Mouse (Mus musculus): ENCODE results near the gene Rpusd1.
A peak's percentile ranks its signal among the peaks of the same experiment; 100 is the strongest.

Gene Rpusd1

DNA sequence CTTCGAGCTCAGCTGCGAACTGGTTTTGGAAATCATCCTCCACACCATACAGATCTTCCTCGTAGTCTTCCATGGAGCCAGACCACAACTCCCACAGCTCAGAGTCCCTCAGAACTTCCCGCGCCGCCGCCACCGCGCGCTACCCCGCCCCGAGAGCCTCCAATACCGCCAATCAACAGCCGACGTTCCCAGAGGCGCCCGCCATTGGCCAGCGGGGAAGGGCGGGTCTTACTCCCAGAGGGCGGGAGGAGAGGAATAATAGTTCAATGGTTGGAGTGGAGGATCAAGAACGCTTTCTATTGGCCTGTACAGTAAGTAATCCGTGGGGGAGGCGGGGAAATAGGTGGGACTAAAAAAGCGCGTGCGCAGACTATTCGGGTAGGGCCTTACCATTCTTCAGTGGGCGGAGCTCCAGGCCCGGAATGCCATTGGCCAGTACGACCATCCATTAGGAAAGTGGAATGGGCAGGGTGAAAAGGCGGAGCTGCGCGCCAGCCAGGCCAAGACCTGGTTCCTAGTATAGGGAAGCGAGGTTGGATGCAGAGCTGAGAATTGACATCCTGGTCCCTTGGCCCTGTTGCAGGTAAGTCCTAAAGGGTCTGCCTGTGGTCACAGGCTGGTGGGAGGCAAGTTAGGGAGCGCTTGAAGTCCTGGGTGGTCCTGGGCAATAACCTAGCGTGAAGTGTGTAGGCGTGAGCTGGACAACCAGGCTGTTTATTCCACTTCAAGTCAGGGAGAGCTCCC lies at the start of gene Rpusd1, which contains the start of gene Chtf18:
Gene Rpusd1 (plus strand): TSS at position 406 of the 744 bp plus-strand sequence.
Gene Chtf18 (minus strand): TSS at position 155 of the 744 bp plus-strand sequence.
- DNase-seq (ENCODE audit: inconsistent age in 2 of 2, low spot score in 1 of 2), result peak; percentile 99 to 100

DNA sequence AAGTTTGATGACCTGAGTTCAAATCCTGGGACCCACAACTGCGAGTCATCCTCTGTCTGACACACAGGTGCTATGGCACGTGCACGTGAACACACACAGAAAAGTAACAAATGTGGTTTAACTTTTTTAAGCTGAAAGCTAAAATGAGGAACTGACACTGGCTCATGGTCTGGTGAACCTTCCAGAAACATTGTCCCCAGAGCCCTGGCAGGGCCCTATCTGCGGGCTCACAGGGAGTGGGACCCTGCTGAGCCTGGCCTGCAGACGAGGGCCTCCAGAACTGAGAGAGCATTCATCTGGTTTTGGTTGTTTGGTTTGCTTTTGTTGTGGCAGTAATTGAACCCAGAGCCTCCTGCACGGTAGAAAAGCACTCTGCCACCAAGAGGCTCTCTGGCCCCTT lies 49.5 kb upstream of the Rpusd1 start:
- no peak for DNase-seq (ENCODE audit: inconsistent age in 2 of 2, low spot score in 1 of 2)

DNA sequence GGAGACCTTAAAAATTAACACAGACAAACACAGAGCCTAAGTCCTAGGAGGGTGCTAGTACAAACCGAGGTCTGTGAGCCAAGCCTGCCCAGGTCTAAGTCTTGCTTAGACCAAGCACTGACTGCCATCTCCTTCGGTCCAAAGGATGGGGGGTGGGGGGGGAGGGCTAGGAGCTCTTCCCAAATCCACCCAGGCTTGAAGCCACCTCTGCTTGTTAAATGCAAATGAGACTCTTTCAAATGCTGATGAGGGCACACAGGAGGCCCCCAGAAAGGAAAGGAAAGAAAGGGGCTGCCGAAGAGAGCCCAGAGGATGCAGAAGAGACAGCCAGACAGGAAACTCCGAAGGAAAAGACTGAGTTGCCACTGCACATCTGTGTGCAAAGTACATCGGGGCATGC lies 47.7 kb upstream of the Rpusd1 start:
- no peak for DNase-seq (ENCODE audit: inconsistent age in 2 of 2, low spot score in 1 of 2)

DNA sequence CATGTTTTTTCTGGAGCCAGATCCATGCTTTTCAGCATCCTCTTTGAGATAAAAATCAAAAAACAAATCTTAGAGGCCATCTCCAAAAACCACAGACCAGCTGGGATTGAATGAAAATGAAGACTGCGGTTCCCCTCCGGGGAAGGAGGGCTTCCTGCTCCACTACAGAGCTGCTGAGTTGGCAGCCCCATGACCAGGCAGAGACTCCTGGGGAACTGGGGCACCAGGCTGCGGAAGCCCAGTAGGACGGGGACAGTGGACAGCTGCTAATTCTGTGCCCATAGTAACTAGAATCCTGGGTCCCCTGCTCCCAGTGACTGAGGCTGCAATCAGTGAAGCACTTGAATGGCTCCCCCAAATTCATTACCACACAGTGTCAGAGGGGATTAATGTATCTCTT lies 45.8 kb upstream of the Rpusd1 start:
- DNase-seq (ENCODE audit: inconsistent age in 2 of 2, low spot score in 1 of 2), result no peak

DNA sequence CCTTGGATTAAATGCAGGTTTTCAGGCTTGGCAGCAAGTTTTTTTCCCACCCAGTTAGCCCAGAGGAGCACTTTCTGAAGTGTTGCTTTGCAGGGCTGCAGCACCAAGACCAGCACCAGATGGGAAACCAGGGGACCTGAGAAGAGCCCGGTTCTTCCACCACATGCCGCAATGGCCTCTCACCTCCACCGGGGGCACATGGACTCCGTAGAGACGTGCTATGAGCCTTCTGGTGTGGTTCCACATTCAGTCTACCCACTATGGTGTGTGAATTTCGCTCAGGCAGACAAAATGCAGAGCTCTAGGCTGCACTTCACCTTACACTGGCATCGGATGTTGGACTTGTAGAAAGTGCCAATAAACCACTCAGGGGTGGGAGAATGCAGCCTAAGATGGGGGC lies 41.1 kb upstream of the Rpusd1 start:
- no peak for DNase-seq (ENCODE audit: inconsistent age in 2 of 2, low spot score in 1 of 2)

DNA sequence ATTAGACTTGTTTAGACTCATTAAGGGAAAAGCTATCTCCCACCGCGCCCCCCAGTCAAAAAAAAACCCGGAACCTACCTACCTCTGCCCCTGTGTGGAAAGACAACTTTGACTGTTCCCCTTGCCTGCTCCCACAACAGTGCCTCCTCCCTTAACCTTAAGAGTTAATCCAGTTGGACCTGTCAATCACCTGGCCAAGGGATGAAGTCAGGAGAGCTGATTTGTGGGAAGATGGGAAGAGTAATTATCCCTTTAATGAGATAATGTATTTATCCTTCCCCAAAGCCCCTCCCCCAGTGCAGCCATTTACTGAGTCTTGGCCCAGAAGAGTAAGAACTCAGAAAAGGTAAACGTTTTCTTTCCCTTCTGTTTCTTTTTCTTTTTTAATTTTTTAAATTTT lies 38.5 kb upstream of the Rpusd1 start:
- DNase-seq (ENCODE audit: inconsistent age in 2 of 2, low spot score in 1 of 2), result no peak

DNA sequence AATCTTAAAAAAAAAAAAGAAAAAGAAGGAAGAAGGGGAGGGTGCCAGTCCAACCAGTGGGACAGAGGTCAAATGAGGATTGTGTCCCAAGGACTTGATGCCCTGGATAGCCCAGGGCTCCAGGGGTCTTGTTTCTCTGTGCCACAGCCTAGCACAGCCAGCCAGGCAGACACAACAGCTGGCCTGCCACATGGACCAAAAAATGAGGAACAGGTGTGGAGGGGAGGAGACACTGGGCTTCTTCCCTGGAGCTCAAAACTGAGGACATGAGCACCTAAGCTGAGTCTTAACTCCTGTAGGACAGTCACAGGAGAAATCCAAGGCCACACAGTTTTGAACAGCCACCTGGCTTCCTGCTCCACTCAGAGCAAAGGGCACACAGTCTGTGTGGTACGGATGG lies 31.2 kb upstream of the Rpusd1 start:
- no peak for DNase-seq (ENCODE audit: inconsistent age in 2 of 2, low spot score in 1 of 2)

DNA sequence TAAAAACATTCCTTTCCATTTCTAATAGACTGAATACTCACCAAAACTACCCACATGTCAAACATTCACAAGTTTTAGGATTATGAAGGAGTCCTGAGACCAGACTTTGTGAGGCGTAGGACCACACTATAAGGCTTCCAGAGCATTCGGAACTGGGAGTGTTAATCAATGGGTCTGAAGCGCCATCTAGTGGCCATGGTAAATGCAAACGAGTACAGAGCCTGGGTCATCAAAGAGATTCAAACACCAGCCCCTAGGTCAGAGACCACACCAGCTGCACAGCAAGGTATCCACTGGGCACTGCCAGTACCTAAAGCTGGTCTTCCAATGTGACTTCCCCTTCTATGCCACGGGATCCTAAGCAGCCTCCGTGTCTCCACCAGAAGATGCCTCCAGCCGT lies 29.0 kb upstream of the Rpusd1 start:
- DNase-seq (ENCODE audit: inconsistent age in 2 of 2, low spot score in 1 of 2), result peak; percentile 63 to 90

DNA sequence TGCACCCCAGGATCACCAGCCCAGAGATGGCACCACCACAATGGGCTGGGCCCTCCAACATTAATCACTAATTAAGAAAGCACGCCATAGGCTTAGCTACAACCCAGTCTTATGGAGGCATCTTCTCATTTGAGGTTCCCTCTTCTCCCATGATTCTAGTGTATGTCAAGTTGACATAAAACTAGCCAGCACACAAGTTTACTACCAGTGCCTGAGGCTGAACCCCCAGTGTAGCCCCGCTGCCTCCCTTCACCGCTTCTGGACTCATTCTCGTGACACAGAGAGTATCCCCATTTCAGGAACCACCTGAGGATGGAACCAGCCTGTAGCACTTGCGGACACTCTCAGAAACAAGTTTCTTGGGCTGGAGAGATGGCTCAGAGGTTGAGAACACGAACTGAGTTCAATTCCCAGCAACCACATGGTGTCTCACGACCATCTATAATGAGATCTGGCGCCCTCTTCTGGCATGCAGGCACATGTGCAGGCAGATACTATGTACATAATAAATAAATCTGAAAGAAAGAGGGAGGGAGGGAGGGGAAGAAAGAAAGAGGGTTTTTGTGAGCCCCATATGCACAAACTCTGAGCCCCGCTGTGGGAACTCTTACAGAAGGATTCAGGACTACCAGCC lies 26.5 kb upstream of the Rpusd1 start:
- DNase-seq (ENCODE audit: inconsistent age in 2 of 2, low spot score in 1 of 2), result no peak

DNA sequence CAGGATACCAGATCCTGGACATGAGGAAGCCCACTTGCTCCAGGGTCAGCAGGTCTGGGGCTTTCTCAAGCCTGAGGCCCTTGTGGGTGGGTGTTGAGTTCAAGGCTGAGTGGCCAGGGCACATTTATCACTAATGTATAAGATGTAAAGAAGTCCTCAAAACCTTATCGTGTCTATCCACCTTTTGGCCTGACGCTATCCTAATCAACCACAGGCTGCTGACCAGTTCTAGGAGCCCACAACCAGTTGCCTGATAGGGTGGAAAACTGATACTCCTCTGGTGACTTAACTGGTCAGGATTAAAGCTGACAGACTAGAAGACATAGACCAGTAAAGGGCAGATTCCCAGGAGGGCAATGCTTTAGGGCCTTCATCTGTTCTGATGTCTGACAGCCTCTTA lies 17.5 kb upstream of the Rpusd1 start:
- DNase-seq (ENCODE audit: inconsistent age in 2 of 2, low spot score in 1 of 2), result no peak

DNA sequence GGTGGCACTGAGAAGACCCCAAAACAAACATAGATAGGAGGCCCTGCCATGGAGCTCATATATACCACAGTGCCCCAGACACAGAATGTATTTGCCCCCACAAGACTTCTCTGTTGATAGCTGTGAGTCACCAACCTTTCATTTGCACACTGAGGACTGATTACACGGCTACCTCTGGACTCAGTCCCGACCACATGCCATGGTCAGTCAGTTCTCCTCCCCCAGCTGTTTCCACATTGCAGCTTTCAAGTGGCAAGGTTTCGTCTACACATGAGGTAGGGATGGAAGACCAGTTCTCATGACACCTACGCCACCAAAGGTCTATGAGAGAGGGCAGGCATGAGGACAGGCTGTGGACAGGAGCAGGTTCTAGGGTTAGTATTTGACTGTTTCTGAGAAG lies 16.3 kb upstream of the Rpusd1 start:
- DNase-seq (ENCODE audit: inconsistent age in 2 of 2, low spot score in 1 of 2), result no peak

DNA sequence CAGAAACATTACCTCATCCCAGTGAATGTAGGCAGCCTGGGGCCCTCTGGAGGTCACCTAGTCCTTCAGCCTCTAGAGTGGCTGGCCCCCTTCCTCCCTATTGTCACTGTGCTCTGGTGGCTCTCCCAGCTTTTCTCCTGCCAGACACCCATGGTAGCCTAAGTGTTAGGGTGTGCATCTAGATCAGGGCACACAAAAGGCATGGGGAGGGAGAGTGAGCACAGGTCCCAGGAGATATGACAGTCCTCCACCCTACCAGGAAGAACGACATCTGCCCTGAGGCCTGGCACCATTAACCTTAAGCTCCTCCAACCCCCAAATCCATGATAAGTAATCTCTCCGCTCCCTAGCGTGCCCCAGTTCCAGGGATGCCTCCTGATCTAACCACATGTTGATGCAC lies 11.8 kb upstream of the Rpusd1 start:
- DNase-seq (ENCODE audit: inconsistent age in 2 of 2, low spot score in 1 of 2), result no peak

DNA sequence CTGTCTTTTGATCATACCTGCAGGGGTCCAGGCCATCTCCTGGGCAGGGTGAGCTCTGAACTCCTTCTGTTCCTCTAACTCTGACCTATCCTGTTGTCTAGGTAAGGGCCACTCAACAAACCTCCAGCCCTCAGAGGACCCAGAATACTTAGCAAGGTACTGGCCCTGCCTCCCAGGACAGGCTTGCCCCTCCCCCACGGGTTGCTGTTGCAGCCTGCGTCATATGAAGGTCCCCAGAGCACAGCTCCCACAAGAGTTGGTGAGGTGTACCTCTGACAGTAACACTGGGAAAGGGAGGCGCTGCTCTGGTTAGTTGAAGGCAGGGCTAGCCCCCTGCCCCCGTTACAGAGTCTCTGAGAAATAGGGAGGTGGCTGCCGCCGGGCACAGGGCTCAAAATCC lies 11.3 kb upstream of the Rpusd1 start:
- DNase-seq (ENCODE audit: inconsistent age in 2 of 2, low spot score in 1 of 2), result no peak

DNA sequence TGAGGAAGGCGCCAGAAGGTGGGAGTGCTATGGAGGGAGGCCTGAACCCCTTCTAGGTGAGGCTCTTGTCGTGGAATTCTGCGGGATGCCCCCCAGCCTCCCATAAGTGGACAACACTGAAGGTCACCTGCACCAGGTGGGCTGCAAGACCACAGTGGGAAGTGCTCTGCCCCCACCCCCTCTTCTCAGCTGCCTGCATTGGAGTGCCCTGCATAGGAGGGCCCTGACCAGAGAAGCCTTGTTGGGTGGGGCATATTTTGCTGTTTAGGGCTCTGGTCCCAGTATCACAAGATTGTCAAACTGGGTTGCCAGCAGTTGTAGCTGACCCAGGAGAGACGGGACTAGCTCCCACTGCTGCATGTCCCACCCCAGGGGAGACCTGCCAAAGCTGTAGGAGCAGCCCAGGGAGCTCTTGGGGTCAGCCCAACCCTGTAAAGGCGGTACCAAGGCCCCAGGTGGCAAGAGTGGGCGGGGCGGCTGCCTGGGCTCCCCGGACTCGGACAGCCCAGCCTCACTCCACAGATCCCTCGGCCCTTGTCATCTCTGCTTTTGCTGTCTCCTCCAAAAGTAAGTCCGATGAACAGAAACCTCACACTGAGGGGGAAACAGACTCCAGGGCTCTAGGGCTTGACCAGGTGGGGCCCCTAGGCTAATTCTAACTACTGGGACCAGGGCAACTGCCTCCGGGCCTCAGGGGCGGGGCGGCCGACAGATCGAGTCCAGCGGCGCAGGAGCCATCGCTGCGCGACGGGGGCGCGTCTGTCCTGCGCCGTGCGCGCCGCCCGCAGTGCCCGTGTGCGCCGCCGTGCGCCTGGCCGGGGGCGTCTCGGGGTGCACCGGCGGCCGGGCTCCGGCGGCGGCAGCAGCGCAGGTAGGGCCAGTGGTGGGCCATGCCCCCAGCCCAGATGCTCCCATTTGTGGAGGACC lies 10.5 kb upstream of the Rpusd1 start, which contains the start of gene Gng13:
Gene Gng13 (plus strand): TSS at position 461 of the 927 bp plus-strand sequence.
- peak in 1 of 2 experiments; percentile 70 for DNase-seq (ENCODE audit: inconsistent age in 2 of 2, low spot score in 1 of 2)

DNA sequence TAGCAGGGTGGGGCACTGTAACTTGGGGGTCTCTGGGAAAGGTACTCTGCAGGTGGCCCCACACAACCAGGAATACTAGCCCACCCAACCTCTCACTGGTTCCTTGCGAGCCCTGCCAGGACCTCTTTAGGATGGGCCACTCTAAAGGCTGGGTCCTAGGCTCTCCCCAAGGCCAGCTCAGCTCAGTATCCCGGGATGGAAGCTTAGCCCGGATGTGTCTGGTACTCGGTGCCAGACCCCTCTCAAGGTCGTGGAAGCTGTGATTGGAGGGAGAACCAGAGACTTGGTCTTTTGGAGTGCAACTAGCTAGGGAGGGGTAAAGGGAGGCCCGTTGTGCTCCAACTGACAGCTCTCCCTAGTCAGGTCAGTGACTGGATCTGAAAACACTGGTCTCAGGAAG lies 9.8 kb upstream of the Rpusd1 start:
- peak in 1 of 2 experiments; percentile 44 for DNase-seq (ENCODE audit: inconsistent age in 2 of 2, low spot score in 1 of 2)

DNA sequence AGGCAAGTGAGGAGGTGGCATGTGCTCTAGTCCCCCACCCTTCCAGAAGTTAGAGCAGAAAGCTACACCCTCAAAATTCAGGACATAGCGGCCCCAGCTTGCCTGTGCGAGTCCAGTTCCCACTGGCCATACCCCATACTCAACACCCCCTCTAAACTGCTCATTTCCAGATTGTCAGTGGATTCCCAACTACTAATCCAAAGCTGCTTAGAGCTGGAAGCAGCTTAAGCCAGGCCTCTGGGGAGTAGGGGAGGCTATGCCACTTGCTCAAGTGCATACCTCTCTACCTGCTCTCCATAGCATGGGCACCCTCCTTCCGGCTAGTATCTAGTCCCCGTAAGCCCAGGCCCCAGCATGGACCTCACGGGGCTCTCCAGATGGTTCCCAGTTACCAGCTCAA lies 6.0 kb upstream of the Rpusd1 start:
- no peak for DNase-seq (ENCODE audit: inconsistent age in 2 of 2, low spot score in 1 of 2)

DNA sequence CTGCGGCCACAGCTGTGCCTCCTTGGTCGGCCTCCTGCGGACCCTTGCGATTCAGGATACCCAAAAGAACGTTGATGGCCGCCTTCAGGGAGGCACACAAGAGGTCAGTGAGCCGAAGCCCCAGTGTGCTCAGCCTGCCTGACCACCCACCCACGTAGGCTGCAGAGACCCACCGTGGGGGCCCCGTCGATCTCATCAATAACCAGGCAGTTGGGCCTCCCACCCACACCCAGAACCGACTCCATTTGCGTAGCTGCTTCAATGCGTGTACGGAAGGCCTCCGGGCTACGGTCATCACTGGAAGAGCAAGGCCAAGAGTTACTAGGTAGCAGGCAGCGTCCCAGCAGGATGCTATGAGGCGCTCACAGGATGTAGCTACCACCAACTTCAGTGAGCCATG lies 4.0 kb upstream of the Rpusd1 start:
- no peak for DNase-seq (ENCODE audit: inconsistent age in 2 of 2, low spot score in 1 of 2)

DNA sequence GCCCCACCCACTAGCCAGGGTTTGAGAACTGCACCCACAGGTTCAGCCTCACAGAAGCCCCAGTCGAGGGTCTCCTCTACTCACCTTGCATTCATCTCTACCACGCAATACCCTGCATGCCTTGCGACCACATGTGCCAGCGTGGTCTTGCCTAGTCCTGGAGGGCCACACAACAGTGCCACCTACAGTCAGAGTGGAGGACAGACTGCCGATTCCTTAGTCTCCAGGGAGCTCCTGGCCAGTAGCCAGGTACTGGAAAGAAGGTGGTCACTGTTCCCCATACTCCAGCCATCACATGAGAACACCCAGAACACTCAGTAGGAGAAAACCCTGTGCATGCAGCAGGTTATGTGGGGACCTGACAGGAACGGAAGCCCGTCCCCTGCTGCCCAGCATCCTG lies 3.6 kb upstream of the Rpusd1 start:
- DNase-seq (ENCODE audit: inconsistent age in 2 of 2, low spot score in 1 of 2), result no peak

DNA sequence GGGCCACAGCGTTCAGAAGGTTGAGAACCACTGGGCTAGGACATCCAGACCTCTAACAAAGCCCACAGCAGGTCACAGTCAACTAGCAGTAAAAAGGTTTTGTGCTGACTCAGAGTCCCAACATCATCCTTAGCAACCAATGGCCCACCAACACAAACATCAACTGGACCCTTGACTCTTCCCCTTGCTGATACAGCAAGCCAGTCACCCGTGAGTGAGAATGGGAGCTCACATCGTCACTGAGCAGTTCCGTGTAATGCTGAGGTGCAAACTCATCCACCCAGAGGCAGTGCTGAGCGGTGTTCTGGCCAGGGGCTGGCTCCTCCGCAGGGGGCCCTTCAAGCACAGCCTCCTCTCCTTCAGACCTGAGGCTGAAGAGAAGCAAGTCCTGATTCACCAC lies 2.2 kb upstream of the Rpusd1 start:
- DNase-seq (ENCODE audit: inconsistent age in 2 of 2, low spot score in 1 of 2), result no peak

DNA sequence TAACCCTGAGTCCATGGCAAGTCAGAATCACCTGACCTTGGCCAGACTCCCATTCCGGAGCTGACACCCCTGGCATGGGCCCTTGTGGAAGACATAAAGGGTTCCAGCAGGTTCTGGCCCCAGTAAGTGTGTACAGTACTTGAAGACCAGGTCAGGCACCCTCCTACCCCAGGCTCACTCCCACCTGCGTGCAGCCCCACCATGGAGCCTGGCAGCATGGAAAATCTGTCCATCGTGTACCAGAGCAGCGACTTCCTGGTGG lies 470 bp downstream of the Rpusd1 start:
- DNase-seq (ENCODE audit: inconsistent age in 2 of 2, low spot score in 1 of 2), result no peak

DNA sequence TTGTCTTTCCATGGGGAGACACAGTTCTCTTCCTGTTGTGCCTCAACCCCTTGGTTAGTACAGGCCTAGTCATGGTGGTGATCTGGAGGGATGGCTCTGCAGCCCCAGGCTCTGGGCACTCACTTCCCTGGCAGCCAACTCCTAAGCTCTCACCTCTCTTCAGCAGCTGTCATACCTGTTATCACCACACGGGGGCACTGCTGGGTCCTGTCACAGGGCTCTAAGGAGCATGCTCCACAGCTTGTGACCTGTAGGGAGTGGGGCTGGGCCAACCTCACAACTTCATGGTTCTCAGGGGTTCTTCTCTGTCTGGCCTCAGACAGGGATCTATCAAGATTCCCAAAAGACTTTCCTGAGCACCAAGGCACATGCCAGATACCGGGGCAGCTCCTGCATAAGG lies 4.6 kb downstream of the Rpusd1 start:
- peak; percentile 84 to 95 for DNase-seq (ENCODE audit: inconsistent age in 2 of 2, low spot score in 1 of 2)

DNA sequence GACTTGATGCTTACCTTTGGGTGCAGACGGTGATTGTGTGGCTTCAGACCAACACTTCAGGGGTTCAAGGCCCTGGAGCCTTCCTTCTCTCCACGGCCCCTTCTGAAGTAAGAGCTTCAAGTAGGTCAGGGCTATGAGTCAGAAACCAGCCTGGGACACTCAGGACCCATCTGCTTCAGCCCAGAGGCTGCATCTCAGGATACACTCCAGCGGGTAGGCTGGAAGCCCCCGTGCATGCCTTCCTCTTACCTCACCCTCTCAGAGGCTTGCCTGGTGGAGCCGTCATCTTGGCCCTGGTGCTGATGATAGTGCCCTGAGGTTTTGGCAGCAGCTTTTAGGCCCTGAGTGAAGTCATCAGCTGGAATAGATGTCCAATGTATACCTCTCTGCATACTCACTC lies 7.8 kb downstream of the Rpusd1 start:
- peak; percentile 77 to 78 for DNase-seq (ENCODE audit: inconsistent age in 2 of 2, low spot score in 1 of 2)

Data from adrenal gland, adult (tissue).